Mouse (Mus musculus) ES-Bruce4 (cell line): ENCODE results near the gene Neurl1b. TPM values are rescaled to one million over a fixed set of nuclear protein-coding genes. Genes with fewer than 3 reads are reported as not detected.
A peak's percentile ranks its signal among the peaks of the same experiment; 100 is the strongest.

Source experiments
- H3K27ac ChIP-seq: 2 replicates; pipeline ENCODE4 v1.5.1; 2012; ENCODE audit warnings: low read length, inconsistent platforms; ENCODE audit not compliant: insufficient read depth
- H3K27me3 ChIP-seq: 2 replicates; pipeline ENCODE4 v1.6.1; 2012; ENCODE audit warnings: mild to moderate bottlenecking, low read length, inconsistent platforms; ENCODE audit not compliant: control insufficient read depth, poor library complexity, insufficient read depth, severe bottlenecking
- H3K36me3 ChIP-seq: 2 replicates; pipeline ENCODE4 v1.6.1; 2012; ENCODE audit warnings: inconsistent platforms, mild to moderate bottlenecking, low read length, moderate library complexity; ENCODE audit not compliant: control insufficient read depth, poor library complexity, insufficient read depth, severe bottlenecking
- H3K4me1 ChIP-seq: one replicate; pipeline ENCODE4 v1.8.1; 2011; ENCODE audit warnings: low read length; ENCODE audit not compliant: control insufficient read depth, insufficient read depth
- H3K4me3 ChIP-seq: 2 replicates; pipeline ENCODE4 v1.5.1; 2011; ENCODE audit warnings: low read depth, mild to moderate bottlenecking, low read length
- H3K9ac ChIP-seq: 2 replicates; pipeline ENCODE4 v1.6.1; 2012; ENCODE audit warnings: low read depth, mild to moderate bottlenecking, inconsistent platforms; ENCODE audit not compliant: poor library complexity, severe bottlenecking
- H3K9me3 ChIP-seq: replicated peaks from 2 replicates; pipeline ENCODE4 v1.6.1; 2012; ENCODE audit warnings: mild to moderate bottlenecking, low read length, inconsistent platforms; ENCODE audit not compliant: control insufficient read depth, poor library complexity, insufficient read depth, severe bottlenecking
- CTCF ChIP-seq: IDR thresholded peaks from one replicate; pipeline ENCODE4 v1.8.1; 2011; ENCODE audit warnings: low read depth, low read length
- EP300 ChIP-seq: IDR thresholded peaks from 2 replicates; pipeline ENCODE4 v1.6.1; 2011; ENCODE audit warnings: low read depth, low read length; ENCODE audit not compliant: insufficient read depth
- POLR2A ChIP-seq: IDR thresholded peaks from one replicate; pipeline ENCODE4 v1.8.1; 2011; ENCODE audit warnings: low read length; ENCODE audit not compliant: insufficient read depth
- polyA plus RNA-seq: library from polyadenylated mRNA; stranded (reverse); fragments of >200 nt; gene quantifications from 2 replicates; pipeline ENCODE4 v1.2.4, GENCODE M21; 2011; ENCODE audit warnings: low read depth; ENCODE audit not compliant: missing spikeins, insufficient read depth, insufficient read length

Neurl1b gene
- polyA plus RNA-seq, 1 experiment: 4.2 TPM

- TF ChIP-seq CTCF (no peak), POLR2A (no peak), EP300 (no peak)
- Histone ChIP-seq H3K4me3 (no peak overlapping the region), H3K36me3 (no peaks in the 10 kb centered on the region)
Measured at GRCm38 (mm10) chr17:26457506-26457905, 42.9 kb downstream of the Neurl1b start.

GRCm38 (mm10) chr17:26458049-26458448 lies 43.4 kb downstream of the Neurl1b start:
- H3K4me3 ChIP-seq: no peak overlapping the region
- no peak overlapping the region for H3K9ac ChIP-seq
- TF ChIP-seq EP300 (no peak), CTCF (no peak), POLR2A (no peak)
- no peaks in the 10 kb centered on the region for H3K4me1 ChIP-seq
- no peaks in the 10 kb centered on the region for H3K9me3 ChIP-seq
- no peaks in the 10 kb centered on the region for H3K36me3 ChIP-seq
- H3K27me3 ChIP-seq: no peaks in the 10 kb centered on the region
- H3K27ac ChIP-seq: no peak overlapping the region

More at GRCm38 (mm10) chr17:26457506-26457905, 42.9 kb downstream of the Neurl1b start:
- Histone ChIP-seq H3K9ac (no peak overlapping the region), H3K27ac (no peak overlapping the region), H3K4me1 (no peaks in the 10 kb centered on the region), H3K27me3 (no peaks in the 10 kb centered on the region), H3K9me3 (no peaks in the 10 kb centered on the region)

- H3K36me3 ChIP-seq: no peaks in the 10 kb centered on the region
- H3K9me3 ChIP-seq: no peaks in the 10 kb centered on the region
- no peaks in the 10 kb centered on the region for H3K27me3 ChIP-seq
- H3K4me1 ChIP-seq: peaks cover 3% of the 10 kb centered on the region
- H3K27ac ChIP-seq: no peak overlapping the region
- H3K4me3 ChIP-seq: no peak overlapping the region
- H3K9ac ChIP-seq: no peak overlapping the region
- TF ChIP-seq EP300 (no peak), POLR2A (no peak), CTCF (peak; percentile 96)
Measured at GRCm38 (mm10) chr17:26462634-26463170, 48.1 kb downstream of the Neurl1b start.

DNA sequence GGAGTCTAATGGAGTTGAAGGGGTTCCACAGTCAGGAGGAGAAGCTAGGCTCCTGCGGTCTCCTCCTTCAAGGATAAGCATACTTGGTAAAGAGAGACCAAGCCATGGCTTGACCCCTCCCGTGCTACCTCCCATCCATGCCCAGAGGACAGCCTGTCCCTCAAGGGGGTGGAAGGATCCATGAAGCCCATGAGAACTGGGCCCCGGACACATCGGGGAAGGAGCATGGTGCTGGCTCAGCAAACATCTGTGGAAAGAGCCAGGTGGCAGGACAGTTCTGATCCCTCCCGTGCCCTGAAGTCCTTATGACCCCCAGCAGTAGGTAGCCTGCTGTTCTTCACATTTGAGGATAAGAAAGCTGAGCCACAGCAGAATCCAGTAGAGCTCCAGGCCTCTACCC lies 48.8 kb downstream of the Neurl1b start:
- no peaks in the 10 kb centered on the region for H3K9me3 ChIP-seq
- no peak overlapping the region for H3K9ac ChIP-seq
- no peak overlapping the region for H3K4me3 ChIP-seq
- H3K27ac ChIP-seq: no peak overlapping the region
- H3K36me3 ChIP-seq: no peaks in the 10 kb centered on the region
- H3K4me1 ChIP-seq: peaks cover 3% of the 10 kb centered on the region
- no peaks in the 10 kb centered on the region for H3K27me3 ChIP-seq
- no peak for TF ChIP-seq POLR2A

DNA sequence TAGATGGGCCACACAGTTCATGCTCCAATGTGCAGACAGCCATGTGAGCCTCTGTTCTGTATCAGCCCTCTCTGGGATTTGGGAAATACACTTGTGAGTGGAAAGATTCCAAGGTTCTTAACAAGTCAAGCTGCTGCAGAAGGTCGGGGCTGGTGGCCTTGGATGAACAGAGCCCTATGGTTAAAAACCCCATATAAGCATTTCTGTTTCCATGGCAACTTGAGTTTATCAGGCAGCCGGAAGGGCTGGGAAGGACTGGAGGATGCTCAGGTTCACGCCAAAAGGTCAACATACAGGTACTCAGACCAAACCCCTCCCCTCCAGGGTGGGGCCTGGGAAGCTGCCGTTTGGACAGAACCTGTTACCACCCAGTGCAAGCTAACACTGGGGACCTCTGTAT lies 49.4 kb downstream of the Neurl1b start:
- no peak overlapping the region for H3K4me3 ChIP-seq
- TF ChIP-seq POLR2A (no peak), EP300 (no peak), CTCF (no peak)
- H3K27ac ChIP-seq: no peak overlapping the region
- H3K4me1 ChIP-seq: peaks cover 3% of the 10 kb centered on the region
- H3K27me3 ChIP-seq: no peaks in the 10 kb centered on the region
- H3K9ac ChIP-seq: no peak overlapping the region
- no peaks in the 10 kb centered on the region for H3K9me3 ChIP-seq
- no peaks in the 10 kb centered on the region for H3K36me3 ChIP-seq

DNA sequence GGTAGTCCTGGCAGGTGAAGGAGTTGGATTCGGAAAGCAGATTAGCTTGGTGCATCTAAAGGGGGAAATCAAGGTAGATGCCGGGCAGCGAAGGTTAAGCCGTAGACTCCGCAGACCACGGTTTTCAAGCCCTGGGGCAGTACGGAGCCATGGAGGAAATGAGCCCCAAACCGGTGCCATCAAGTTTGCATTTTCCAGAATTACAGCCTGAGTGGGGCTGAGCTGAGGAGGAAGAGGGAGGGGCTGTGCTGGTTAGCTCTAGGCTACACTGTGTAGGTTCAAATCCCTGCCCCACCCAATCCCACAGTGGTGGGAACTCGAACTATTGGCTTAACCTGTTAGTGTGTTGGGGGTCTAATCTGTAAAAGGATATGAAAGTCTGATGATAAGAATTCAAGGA lies 49.9 kb downstream of the Neurl1b start:
- no peaks in the 10 kb centered on the region for H3K9me3 ChIP-seq
- H3K36me3 ChIP-seq: no peaks in the 10 kb centered on the region
- no peak for TF ChIP-seq EP300
- TF ChIP-seq POLR2A: no peak
- no peak for TF ChIP-seq CTCF
- no peak overlapping the region for H3K27ac ChIP-seq
- H3K4me3 ChIP-seq: no peak overlapping the region
- H3K4me1 ChIP-seq: peaks cover 3% of the 10 kb centered on the region
- no peaks in the 10 kb centered on the region for H3K27me3 ChIP-seq
- no peak overlapping the region for H3K9ac ChIP-seq

DNA sequence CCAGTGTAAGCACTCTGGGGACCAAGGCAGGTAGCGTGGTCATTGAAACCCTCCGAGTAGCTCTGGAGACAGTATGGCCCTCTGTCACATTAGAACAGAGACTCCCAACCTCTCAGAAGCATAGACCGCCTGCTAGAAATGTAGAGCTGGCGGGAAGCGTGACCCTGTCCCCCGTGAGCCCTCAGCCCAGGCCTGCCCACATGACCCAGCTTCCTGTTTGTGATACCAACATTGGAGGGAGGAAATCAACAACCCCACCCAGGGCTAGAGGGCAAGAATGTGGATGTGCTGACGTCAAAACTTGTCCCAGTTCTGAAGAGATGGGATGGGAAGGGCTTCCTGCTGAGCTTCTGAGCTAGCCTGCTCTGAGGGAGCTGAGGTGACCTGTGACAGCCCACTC lies 50.3 kb downstream of the Neurl1b start:
- H3K4me1 ChIP-seq: peaks cover 3% of the 10 kb centered on the region
- H3K9ac ChIP-seq: no peak overlapping the region
- H3K9me3 ChIP-seq: no peaks in the 10 kb centered on the region
- no peak overlapping the region for H3K4me3 ChIP-seq
- H3K27ac ChIP-seq: no peak overlapping the region
- no peaks in the 10 kb centered on the region for H3K36me3 ChIP-seq
- TF ChIP-seq POLR2A (no peak), EP300 (no peak), CTCF (no peak)
- H3K27me3 ChIP-seq: no peaks in the 10 kb centered on the region
